Mouse (Mus musculus) heart, embryonic 12.5 days (tissue): ENCODE measurements around the gene Slfn8. TPM values are rescaled to one million over a fixed set of nuclear protein-coding genes. Genes with fewer than 3 reads are reported as not detected.
"Not testable (repeated sequence)": the region's sequence is repeated elsewhere in the genome, so short reads cannot be mapped to it uniquely, and the experiment has no call there.

ENCODE experiments used
- ATAC-seq: fragments of 200-750 bp; cut with Nextera tagmentation; 2 replicates; pipeline ENCODE4 v1.8.0; 2017; ENCODE audit warnings: moderate TSS enrichment, moderate library complexity; ENCODE audit not compliant: insufficient number of reproducible peaks, low FRiP score
- H3K27ac ChIP-seq: fragments of 300-500 bp; sonication (generic); 2 replicates; pipeline ENCODE4 v1.5.1; 2016; ENCODE audit warnings: mild to moderate bottlenecking, moderate library complexity; ENCODE audit not compliant: poor library complexity, severe bottlenecking
- H3K27me3 ChIP-seq: fragments of 300-500 bp; sonication (generic); replicated peaks from 2 replicates; pipeline ENCODE4 v1.6.1; 2016; ENCODE audit warnings: mild to moderate bottlenecking, moderate library complexity
- H3K36me3 ChIP-seq: fragments of 300-500 bp; sonication (generic); 2 replicates; pipeline ENCODE4 v1.6.1; 2016; ENCODE audit warnings: mild to moderate bottlenecking, moderate library complexity
- H3K4me1 ChIP-seq: fragments of 300-500 bp; sonication (generic); replicated peaks from 2 replicates; pipeline ENCODE4 v1.6.1; 2016; ENCODE audit warnings: mild to moderate bottlenecking
- H3K4me2 ChIP-seq: fragments of 300-500 bp; sonication (generic); 2 replicates; pipeline ENCODE4 v1.6.1; 2016; ENCODE audit warnings: mild to moderate bottlenecking, moderate library complexity
- H3K4me3 ChIP-seq: fragments of 300-500 bp; sonication (generic); 2 replicates; pipeline ENCODE4 v1.5.1; 2016; ENCODE audit warnings: mild to moderate bottlenecking
- H3K9ac ChIP-seq: fragments of 300-500 bp; sonication (generic); 2 replicates; pipeline ENCODE4 v1.6.1; 2016; ENCODE audit warnings: mild to moderate bottlenecking, moderate library complexity
- H3K9me3 ChIP-seq: fragments of 300-500 bp; sonication (generic); replicated peaks from 2 replicates; pipeline ENCODE4 v1.6.1; 2016; ENCODE audit warnings: mild to moderate bottlenecking, moderate library complexity
- WGBS: fragments of 180-500 bp; shearing (Covaris S2); methylation state at CpG from one replicate; pipeline ENCODE4 v1.1.7; 2016; 5-methylcytosine and 5-hydroxymethylcytosine counted together
- polyA plus RNA-seq: library from polyadenylated mRNA; unstranded; fragments of >200 nt; fragmentation: Nextera tagmentation; extraction: Ambion mirVana; gene quantifications from 2 replicates; pipeline ENCODE4 v1.2.1, GENCODE M21; 2016

Gene Slfn8
- polyA plus RNA-seq, 1 experiment from 2014 or later: 0.26 TPM

GRCm38 (mm10) chr11:83045642-83046041 lies 25.0 kb upstream of the Slfn8 start:
- Histone ChIP-seq H3K36me3 (no peaks in the 10 kb centered on the region), H3K4me3 (no peak overlapping the region), H3K9me3 (0 out of 2 replicates have a peak, but pooled peaks cover 2% of the 10 kb centered on the region), H3K4me2 (no peak overlapping the region), H3K4me1 (no peaks in the 10 kb centered on the region), H3K9ac (no peak overlapping the region), H3K27ac (no peak overlapping the region), H3K27me3 (no peaks in the 10 kb centered on the region; the same call in 1 of the 2 replicates)
- WGBS: 76% methylated on average over 3 of the region's 3 CpGs
- ATAC-seq: no peak

- peaks cover 4% of the 10 kb centered on the region; the same call in 1 of the 2 replicates for H3K4me1 ChIP-seq
- no peaks in the 10 kb centered on the region; the same call in 1 of the 2 replicates for H3K27me3 ChIP-seq
- no peak overlapping the region for H3K4me2 ChIP-seq
- H3K27ac ChIP-seq: no peak overlapping the region
- H3K9me3 ChIP-seq: 0 out of 2 replicates have a peak, but pooled peaks cover 2% of the 10 kb centered on the region
- no peaks in the 10 kb centered on the region for H3K36me3 ChIP-seq
- ATAC-seq: no peak
- no peak overlapping the region for H3K9ac ChIP-seq
- 65% methylated on average over 4 of the region's 4 CpGs for WGBS
- no peak overlapping the region for H3K4me3 ChIP-seq
Measured at GRCm38 (mm10) chr11:83043891-83044290, 23.3 kb upstream of the Slfn8 start.

- H3K9ac ChIP-seq: no peak overlapping the region
- H3K4me3 ChIP-seq: no peak overlapping the region
- peaks cover 4% of the 10 kb centered on the region; the same call in 1 of the 2 replicates for H3K4me1 ChIP-seq
- no peak for ATAC-seq
- H3K27ac ChIP-seq: no peak overlapping the region
- H3K4me2 ChIP-seq: no peak overlapping the region
- H3K27me3 ChIP-seq: no peaks in the 10 kb centered on the region; the same call in 1 of the 2 replicates
- no peaks in the 10 kb centered on the region for H3K36me3 ChIP-seq
- 0 out of 2 replicates have a peak, but pooled peaks cover 2% of the 10 kb centered on the region for H3K9me3 ChIP-seq
Measured at GRCm38 (mm10) chr11:83041000-83041399, 20.4 kb upstream of the Slfn8 start.

GRCm38 (mm10) chr11:83040325-83040724 lies 19.7 kb upstream of the Slfn8 start:
- Histone ChIP-seq H3K4me2 (peak overlapping the region; percentile 69), H3K9me3 (0 out of 2 replicates have a peak, but pooled peaks cover 2% of the 10 kb centered on the region), H3K4me3 (no peak overlapping the region), H3K4me1 (peaks cover 4% of the 10 kb centered on the region; the same call in 1 of the 2 replicates), H3K36me3 (no peaks in the 10 kb centered on the region), H3K9ac (no peak overlapping the region), H3K27me3 (no peaks in the 10 kb centered on the region; the same call in 1 of the 2 replicates), H3K27ac (no peak overlapping the region)
- WGBS: 15% methylated on average over 1 of the region's 1 CpGs
- ATAC-seq: no peak

- Histone ChIP-seq H3K36me3 (no peaks in the 10 kb centered on the region), H3K4me3 (peak overlapping the region; percentile 32), H3K9me3 (0 out of 2 replicates have a peak, but pooled peaks cover 2% of the 10 kb centered on the region), H3K27me3 (no peaks in the 10 kb centered on the region; the same call in 1 of the 2 replicates), H3K4me2 (peak overlapping the region; percentile 69), H3K27ac (no peak overlapping the region), H3K9ac (peak overlapping the region; percentile 26; the same call in 1 of the 2 replicates), H3K4me1 (peaks cover 4% of the 10 kb centered on the region; the same call in 1 of the 2 replicates)
- WGBS: 8% methylated on average over 19 of the region's 19 CpGs
- no peak for ATAC-seq
Measured at GRCm38 (mm10) chr11:83039796-83040195, 19.2 kb upstream of the Slfn8 start.

GRCm38 (mm10) chr11:83039156-83039555 lies 18.5 kb upstream of the Slfn8 start:
- H3K4me3 ChIP-seq: no peak overlapping the region
- no peak for ATAC-seq
- peak overlapping the region; percentile 69 for H3K4me2 ChIP-seq
- no peak overlapping the region for H3K27ac ChIP-seq
- H3K9ac ChIP-seq: no peak overlapping the region
- 71% methylated on average over 1 of the region's 1 CpGs for WGBS
- H3K36me3 ChIP-seq: no peaks in the 10 kb centered on the region
- no peaks in the 10 kb centered on the region; the same call in 1 of the 2 replicates for H3K27me3 ChIP-seq
- 0 out of 2 replicates have a peak, but pooled peaks cover 2% of the 10 kb centered on the region for H3K9me3 ChIP-seq
- peaks cover 4% of the 10 kb centered on the region; the same call in 1 of the 2 replicates for H3K4me1 ChIP-seq

- H3K4me2 ChIP-seq, H3K4me3 ChIP-seq, H3K9me3 ChIP-seq, H3K27me3 ChIP-seq, H3K4me1 ChIP-seq, H3K27ac ChIP-seq, H3K36me3 ChIP-seq, H3K9ac ChIP-seq, ATAC-seq: not testable (repeated sequence)
- WGBS: 72% methylated on average over 3 of the region's 3 CpGs
Measured at GRCm38 (mm10) chr11:83038686-83039085, 18.1 kb upstream of the Slfn8 start.

GRCm38 (mm10) chr11:83019561-83020519 lies 770 bp downstream of the Slfn8 start:
- peak overlapping the region; percentile 29; the same call in 1 of the 2 replicates for H3K4me2 ChIP-seq
- not testable (repeated sequence) for H3K36me3 ChIP-seq, ATAC-seq, H3K27ac ChIP-seq, H3K27me3 ChIP-seq, H3K9me3 ChIP-seq, H3K4me1 ChIP-seq, H3K9ac ChIP-seq, H3K4me3 ChIP-seq
- 72% methylated on average over 18 of the region's 18 CpGs for WGBS

- ATAC-seq: no peak
- H3K27me3 ChIP-seq: no peaks in the 10 kb centered on the region
- H3K4me2 ChIP-seq: no peak overlapping the region
- no peak overlapping the region for H3K4me3 ChIP-seq
- no peaks in the 10 kb centered on the region for H3K4me1 ChIP-seq
- H3K27ac ChIP-seq: no peak overlapping the region
- no peaks in the 10 kb centered on the region for H3K9me3 ChIP-seq
- H3K9ac ChIP-seq: no peak overlapping the region
- no peaks in the 10 kb centered on the region for H3K36me3 ChIP-seq
Measured at GRCm38 (mm10) chr11:83016093-83016492, 4.5 kb downstream of the Slfn8 start.

- H3K27me3 ChIP-seq: no peaks in the 10 kb centered on the region
Measured at GRCm38 (mm10) chr11:83013356-83013755, 7.3 kb downstream of the Slfn8 start.

GRCm38 (mm10) chr11:82991469-82992166 lies 29.0 kb downstream of the Slfn8 start, which contains the start of gene Slfn9:
Slfn9 (minus strand) TSS chr11:82991830.
- H3K4me3 ChIP-seq: peak within 1 kb of the TSS; percentile 61
- peaks cover 14% of the 10 kb centered on the region for H3K36me3 ChIP-seq
- peak; percentile 42; the same call in 1 of the 2 replicates for ATAC-seq
- peak within 1 kb of the TSS; percentile 86 for H3K27ac ChIP-seq
- WGBS: 2% methylated on average over 14 of the region's 14 CpGs
- no peaks in the 10 kb centered on the region for H3K9me3 ChIP-seq
- H3K27me3 ChIP-seq: no peaks in the 10 kb centered on the region
- peak within 1 kb of the TSS; percentile 71 for H3K9ac ChIP-seq
- peaks cover 15% of the 10 kb centered on the region for H3K4me1 ChIP-seq
- peak within 1 kb of the TSS; percentile 84 for H3K4me2 ChIP-seq

More at GRCm38 (mm10) chr11:83013356-83013755, 7.3 kb downstream of the Slfn8 start:
- no peak overlapping the region for H3K4me2 ChIP-seq
- no peak overlapping the region for H3K9ac ChIP-seq
- H3K4me1 ChIP-seq: no peaks in the 10 kb centered on the region
- no peak overlapping the region for H3K4me3 ChIP-seq
- no peak overlapping the region for H3K27ac ChIP-seq
- no peaks in the 10 kb centered on the region for H3K36me3 ChIP-seq
- H3K9me3 ChIP-seq: no peaks in the 10 kb centered on the region
- 74% methylated on average over 1 of the region's 1 CpGs for WGBS
- no peak for ATAC-seq
